Mouse (Mus musculus): Measurements from ENCODE around the gene Ebf1.

- TF ChIP-seq CTCF (IDR thresholded peaks at IDR 0.05; ENCODE audit: insufficient read depth, low read depth, low read length) (no peak), POLR2A (IDR thresholded peaks at IDR 0.05; ENCODE audit: insufficient read depth, low read depth, low read length) (no peak)
These were observed 287.0 kb downstream of the Ebf1 start for GRCm38 (mm10) chr11:44904121-44904520.

All from olfactory bulb, adult 2 months (tissue).